Mouse (Mus musculus) adrenal gland, postnatal 4 days (tissue): Measurements from ENCODE around the gene BC048671. TPM values are rescaled to one million over a fixed set of nuclear protein-coding genes. Genes with fewer than 3 reads are reported as not detected.

Source experiments
- DNase-seq, 2 experiments: peaks; one replicate each; pipeline ENCODE4 v3.0.0; 2021 to 2022; ENCODE audit warnings: low spot score in 2 of 2, mixed read lengths in 2 of 2
- long read RNA-seq, 2 experiments: library from polyadenylated mRNA; stranded (forward); transcript quantifications; one replicate each; pipeline ENCODE4 v2.0.0; 2021
- total RNA-seq, 2 experiments: library from RNA; stranded (reverse); gene quantifications; 2 replicates each; pipeline ENCODE4 v1.2.3; 2021

The BC048671 gene
- not detected for total RNA-seq
- long read RNA-seq, experiment 1: 0 reads
- long read RNA-seq, experiment 2: 0 reads

- DNase-seq: no peak
Measured at GRCm38 (mm10) chr6:90300919-90301318, at the start of gene BC048671. TSS of gene BC048671 (plus strand) at chr6:90301219.

GRCm38 (mm10) chr6:90288265-90288664 lies 12.8 kb upstream of the BC048671 start:
- DNase-seq: no peak

GRCm38 (mm10) chr6:90306315-90306975 lies 5.4 kb downstream of the BC048671 start:
- DNase-seq: peak in 1 of 2 experiments; percentile 1

DNA sequence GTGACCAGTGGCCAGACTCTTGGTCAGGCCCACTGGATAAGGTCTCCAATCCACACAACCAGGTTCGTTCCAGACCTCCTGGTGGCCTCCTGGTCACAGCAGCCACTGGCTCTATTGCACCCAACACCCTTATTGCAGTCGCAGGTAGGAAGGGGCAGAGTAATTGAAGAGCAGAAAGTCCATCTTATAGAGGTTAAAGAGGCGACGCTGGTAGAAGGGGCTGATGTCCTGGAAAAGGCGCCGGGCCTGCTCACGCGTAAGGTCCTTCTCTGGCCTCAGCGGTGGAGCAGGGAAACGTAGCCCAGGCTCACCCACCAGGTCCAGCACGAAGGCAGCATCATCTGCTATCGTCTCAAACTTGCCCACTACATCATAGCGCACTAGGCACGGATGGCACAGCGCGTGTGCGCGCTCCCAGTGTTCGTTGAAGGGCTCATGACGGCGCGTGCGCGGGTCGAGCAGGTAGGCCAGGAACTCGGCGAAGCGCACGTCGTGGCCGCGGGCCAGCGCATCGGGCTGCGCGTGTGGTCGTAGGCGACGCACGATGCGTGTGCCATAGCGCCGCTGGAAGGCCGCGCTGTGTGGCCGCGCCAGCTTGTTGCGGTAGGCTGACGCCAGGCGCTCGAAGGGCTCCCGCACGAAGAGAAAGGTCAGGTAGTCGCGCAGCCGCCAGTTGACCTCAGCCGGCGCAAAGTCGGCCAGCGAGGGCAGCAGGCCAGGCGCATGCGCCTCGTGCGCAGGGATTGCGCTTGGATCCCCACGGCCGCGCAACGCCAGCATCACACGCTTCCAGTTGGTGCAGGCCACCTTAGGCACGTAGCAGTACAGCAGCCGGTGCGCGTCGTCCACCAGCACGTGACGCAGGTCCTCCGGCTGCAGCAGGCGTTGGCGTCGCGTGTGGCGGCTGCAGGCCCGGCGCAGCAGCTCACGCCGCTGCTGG lies 8.1 kb downstream of the BC048671 start:
- no peak for DNase-seq

DNA sequence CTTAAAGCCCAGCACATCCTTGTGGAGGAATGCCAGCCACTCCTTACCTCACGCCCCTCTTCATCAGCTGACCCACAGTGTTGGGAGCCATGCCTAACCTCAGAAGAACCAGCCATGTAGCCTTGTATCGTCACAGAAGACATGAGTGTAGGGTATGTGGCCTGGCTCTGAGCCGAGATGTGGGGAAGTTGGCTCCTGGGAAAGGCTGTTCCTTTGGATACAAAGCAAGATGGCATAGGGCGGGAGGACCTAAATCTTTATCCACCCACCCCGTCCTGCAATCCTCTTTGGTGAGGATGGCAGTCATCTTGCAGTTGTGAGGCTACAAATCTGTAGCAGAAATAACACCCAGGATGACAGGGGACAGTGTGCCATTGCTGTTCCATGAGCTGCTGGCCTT lies 14.9 kb downstream of the BC048671 start:
- DNase-seq: no peak

DNA sequence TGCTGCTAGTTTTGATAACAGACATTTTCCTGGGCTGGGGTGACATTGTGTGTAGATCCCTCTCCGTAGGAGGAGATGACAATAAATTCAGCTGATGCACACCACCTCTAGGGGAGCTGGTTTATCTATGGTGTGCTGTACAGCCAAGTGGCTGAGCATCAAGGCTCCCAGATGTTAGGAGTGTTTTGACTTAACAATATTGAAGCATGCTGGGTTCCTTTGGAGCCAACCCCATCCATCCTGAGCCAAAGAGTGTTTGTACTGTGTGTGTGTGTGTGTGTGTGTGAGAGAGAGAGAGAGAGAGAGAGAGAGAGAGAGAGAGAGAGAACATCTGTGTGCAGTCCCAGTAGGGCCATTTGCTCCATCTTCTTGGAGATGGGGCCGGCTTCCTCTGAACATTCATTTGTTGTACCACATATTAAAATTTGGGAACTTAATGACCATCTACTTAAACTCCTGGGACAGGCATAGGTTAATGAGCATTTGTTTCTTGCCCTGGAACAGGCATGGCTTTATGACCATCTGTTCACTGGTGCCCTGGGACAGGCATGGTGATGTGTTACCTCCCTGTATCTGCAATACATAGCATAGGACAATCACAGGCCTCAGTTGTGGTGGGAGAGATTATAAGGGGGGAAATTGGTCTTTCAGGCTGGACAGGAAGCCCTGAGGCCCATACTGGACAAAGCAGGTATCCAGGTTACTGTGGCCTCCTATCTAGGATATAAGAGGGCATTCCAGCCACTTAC lies 16.7 kb downstream of the BC048671 start:
- no peak for DNase-seq

- no peak for DNase-seq
Measured at GRCm38 (mm10) chr6:90319019-90319418, 18.0 kb downstream of the BC048671 start.

GRCm38 (mm10) chr6:90319475-90320191 lies 18.6 kb downstream of the BC048671 start:
- no peak for DNase-seq

- no peak for DNase-seq
Measured at GRCm38 (mm10) chr6:90320429-90320828, 19.4 kb downstream of the BC048671 start.

- no peak for DNase-seq
Measured at GRCm38 (mm10) chr6:90321811-90322210, 20.8 kb downstream of the BC048671 start.

DNA sequence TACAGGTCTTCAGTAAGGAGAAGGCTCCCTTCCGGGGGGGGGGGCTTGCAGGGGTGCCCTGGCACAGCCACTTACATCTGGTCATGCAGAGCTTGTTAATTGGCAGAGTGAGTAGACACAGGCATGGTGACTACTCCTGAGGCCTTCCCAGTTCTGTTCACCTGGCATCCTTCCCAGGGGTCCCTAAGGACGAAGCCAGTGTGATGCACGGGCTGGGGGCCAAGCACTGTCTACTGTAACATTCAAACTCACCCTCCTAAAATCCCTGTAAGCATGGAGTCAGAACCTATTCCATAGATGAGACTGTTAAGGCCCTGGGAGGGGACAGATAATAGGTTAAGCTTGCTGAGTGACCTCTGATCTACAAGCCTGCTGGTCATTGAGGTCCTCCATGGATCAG lies 23.0 kb downstream of the BC048671 start:
- DNase-seq: no peak

DNA sequence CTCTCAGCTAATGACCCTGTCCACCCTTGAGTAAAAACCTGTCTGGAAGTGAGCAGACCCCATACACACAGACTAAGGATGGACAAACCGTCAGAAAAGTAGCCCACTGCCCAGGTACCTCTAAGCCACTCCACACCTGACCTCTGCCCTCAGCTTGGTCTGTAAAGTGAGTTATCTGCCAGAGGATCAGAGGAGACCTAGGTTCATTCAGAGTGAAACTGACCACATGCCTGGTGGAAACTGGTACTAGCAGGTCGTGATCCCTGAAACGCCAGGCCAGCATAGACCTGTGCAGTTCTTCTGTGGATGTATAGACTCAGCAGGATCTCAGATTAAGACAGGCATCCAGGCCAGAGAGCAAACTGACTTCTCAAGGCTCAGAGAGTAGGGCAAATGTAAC lies 23.4 kb downstream of the BC048671 start:
- DNase-seq: no peak

DNA sequence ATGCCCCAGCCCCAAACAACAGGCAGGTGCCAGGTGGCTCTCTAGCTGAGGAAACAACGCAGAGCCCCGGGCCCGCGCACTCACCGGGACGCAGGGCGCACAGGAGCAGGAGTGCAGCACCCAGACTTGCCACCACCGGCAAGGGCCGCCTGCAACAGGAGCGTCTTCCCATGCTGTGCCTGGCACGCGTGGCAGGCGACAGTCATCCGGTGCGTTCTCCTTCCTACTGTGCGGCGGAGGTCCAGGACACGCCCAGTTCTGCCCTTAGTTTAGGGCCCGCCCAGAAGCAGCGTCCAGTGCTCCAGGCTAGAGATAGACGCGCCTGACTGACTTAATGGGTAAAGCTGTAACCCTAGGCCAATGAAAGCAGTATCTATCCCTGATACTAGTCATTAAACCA lies 24.0 kb downstream of the BC048671 start, which contains the start of gene Chst13:
Gene Chst13, minus strand, starts transcription at position 195 of the 400 bp plus-strand sequence.
- DNase-seq: no peak

DNA sequence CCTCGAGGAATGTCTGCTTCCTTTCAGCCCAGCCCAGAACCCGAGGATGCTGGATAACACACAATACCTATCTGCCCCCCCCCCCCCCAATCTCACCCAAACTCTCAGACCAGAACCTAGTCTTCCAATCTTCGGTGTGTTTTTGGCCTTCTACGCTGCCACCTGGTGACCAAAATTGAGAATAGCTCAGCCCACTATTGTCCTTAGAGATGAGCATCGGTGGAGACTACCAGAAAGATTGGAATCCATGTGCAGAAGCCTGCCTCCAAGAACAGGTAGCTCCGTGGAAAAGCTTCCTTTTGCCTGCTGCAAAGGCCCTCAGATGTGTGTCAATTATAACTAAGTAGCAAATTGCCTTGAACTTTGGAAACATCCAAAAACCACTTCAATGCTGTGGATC lies 26.7 kb downstream of the BC048671 start:
- DNase-seq: no peak

DNA sequence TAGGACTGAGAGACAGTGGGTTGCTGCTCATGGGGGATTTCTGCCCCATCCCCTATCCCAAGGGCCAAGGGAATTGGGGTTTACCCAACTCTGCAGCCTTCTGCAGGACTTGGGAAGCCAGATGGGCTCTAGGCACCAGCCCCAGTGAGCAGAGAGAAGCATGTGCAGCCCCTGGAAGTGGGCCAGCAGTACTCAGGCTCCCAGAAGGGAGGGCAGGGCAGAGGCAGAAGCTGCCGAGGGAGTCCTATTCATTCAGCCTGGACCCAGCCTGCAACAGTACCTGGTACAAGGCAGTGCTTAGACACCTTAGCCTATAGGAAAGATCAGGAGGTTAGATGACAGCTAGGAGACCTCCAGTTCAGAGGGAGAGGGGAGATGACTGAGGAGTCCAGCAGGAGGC lies 28.9 kb downstream of the BC048671 start:
- no peak for DNase-seq

DNA sequence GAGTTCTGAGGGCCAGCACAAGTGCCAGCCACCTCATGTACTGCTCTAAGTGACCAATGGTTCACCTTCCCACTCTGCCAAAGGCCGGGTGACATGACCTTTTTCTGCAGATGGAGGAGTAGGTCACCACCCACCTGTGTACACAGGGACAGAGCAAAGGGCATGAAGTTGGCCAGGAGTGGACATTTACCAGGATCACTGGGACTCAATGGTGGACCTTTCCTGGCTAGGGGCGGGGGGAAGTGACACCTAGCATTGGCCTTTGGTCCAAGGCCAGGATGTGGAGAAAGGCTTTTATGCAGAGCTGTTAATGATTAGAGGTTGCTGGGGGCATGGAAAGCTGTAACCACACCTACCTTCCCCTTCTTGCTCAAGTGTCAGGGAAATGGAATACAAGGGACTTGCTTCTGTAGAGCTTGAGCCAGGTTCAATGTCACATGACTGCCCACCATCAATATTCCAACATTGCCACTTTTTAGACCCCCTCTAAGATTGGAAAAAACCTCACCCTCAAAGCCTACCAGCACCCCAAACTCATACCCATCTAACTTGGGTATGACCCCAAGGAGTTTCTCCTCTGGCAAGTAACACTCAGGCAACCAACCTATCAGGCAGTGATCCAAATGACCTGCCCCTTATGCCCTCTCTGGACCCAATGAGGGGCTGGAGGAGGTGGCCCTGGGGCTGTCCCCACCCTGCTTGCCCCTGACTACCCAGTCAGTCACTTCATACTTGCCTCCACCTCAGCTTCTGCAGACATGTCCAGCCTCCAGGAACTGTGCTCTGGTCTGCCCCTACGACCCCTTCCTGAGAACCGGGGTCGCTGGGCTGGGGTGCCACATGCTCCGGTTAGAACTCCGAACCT lies 31.8 kb downstream of the BC048671 start, which contains the start of gene Uroc1:
Gene Uroc1, plus strand, starts transcription at position 724 of the 865 bp plus-strand sequence.
- DNase-seq: no peak

DNA sequence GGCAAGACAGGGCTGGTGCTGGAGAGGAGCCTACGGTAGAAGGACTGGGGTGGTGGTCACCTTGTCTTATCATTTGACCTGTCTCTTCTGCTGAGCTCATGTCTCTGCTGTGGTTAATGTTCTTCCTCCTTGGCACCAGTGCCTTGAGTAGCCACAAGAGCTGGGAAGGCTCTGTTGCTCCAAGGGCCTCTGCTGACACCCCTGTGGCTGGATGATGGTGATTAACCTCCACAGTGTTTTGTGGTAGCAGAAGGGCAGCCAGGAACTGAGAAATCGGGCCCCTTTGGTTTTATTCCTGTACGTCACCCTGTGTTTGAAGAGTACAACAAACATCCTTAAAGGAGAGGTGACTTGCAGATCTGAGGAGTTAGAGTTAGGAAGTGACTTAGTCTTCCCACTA lies 33.2 kb downstream of the BC048671 start:
- no peak for DNase-seq

- DNase-seq: no peak
Measured at GRCm38 (mm10) chr6:90342343-90342742, 41.3 kb downstream of the BC048671 start.

DNA sequence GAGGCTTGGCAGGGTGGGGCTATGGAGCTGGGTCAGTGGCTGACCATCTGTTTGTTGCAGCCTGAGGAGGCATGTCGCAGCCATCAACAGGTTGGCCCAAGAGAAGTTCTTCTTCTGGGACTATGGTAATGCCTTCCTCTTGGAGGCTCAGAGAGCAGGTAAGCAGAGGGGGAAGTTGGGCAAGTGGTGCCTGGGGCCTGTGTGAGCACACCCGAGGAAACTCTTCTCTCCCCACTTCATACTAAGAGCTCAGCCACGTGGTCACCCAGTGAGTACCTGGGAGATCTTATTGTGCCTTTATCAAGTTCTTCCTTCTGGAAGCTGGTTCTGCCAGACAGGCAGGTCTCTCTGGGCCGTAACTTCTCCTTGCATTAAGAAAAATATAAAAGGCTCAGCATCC lies 46.2 kb downstream of the BC048671 start:
- DNase-seq: no peak

DNA sequence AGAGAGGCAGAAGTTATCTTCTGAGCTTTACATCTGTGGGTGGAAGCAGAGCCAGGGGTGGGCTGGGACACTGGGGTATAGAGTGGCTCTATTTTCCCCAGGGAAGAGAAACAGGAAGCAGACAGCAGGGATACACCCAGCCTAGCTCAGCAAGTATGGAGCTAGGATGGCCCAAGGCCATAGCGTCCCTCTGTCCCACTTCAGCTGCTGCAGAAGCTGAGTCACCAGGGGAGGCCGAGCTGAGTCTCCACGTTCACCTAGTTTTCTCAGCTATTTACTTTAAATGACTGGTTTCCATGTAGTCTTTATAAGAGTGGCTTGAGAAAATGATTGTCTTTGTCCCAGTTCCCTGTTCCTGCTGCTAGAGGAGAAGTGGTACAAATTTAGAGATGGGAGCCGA lies 47.5 kb downstream of the BC048671 start:
- no peak for DNase-seq
